Mouse (Mus musculus) adrenal gland (tissue): ENCODE data around the gene Bmx.

Experiments
- intact Hi-C: fragments of 180-260 bp; cut with DNase I; formaldehyde crosslinking; loops from one replicate; pipeline ENCODE4 v1.15.1; 2025
- long read RNA-seq, 2 experiments: library from polyadenylated mRNA; unstranded; transcript quantifications; one replicate each; pipeline ENCODE4 v2.0.0; 2020; ENCODE audit warnings: borderline replicate concordance in 1 of 2; ENCODE audit not compliant: insufficient replicate concordance in 1 of 2

Bmx gene
- long read RNA-seq, experiment 1 = 0 reads
- long read RNA-seq, experiment 2 = 0 reads

GRCm38 (mm10) chrX:164258057-164258456 is at the start of gene Bmx:
Gene Bmx, minus strand, starts transcription at chrX:164258193.
- intact Hi-C loops = no loop called here

- intact Hi-C loops = loop anchor here (10.0 kb wide), 1 partner anchor 69 kb away; the partner anchor contains the start of gene Vegfd
Measured at GRCm38 (mm10) chrX:164306250-164306649, 48.3 kb upstream of the Bmx start.

DNA sequence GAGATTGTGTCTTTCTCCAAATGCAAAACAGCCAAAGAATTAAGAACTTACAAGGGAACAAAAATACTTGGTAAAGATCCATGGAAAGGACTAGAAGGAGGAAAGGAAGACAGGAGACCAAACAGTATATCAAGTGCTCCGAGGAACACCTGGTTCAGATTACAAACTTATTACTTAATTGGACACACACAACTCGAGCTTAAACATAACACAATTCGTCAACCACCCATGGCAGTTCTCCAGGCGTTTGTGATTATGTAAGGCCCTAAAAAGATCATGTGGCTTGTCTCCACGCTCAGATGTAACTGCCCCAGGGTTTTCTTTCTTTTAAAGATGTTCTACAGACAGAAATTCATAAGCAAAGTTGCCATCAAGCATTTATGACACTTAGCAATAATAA is 33.2 kb upstream of the Bmx start:
- intact Hi-C loops = no loop called here

DNA sequence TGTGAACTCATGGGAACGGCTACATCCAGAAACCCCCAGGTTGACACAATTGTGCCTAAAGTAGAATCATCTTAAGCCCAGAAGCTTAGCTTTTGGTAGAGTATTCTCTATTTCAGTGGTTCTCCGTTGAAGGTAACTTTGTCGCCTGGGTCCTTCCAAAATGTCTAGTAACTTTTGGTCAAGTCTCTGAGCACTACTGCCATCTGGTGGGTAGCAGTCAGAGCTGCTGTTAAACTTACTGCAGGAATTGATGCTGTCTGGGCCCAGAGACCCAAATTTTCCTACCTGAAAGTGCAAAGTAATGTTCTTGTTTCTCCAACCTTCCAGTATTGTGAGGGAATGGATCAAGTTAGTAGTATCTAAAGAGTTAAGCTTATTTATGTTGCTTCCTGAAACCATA is 29.1 kb upstream of the Bmx start:
- intact Hi-C loops = loop anchor here (5.0 kb wide), 2 partner anchors 105 to 110 kb away; no protein-coding TSS in a partner anchor

DNA sequence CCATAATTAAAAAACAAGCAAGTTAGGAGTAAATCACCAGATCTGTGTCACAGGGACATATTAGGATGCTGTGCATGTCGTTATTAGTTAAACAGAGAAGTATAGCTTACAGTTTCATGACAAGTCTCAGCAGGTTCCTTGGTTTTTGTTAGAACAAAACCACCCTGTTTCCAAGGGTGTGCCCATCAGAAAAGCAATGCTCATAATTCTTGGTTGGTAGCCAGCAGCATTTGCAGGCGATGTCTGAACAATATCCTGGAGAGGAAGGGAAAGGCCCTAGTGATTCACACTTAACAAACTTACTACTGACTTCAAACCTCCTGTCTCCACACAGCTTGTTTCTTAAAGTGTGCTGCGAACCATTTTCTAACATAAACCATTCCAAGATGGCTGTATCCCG is 25.8 kb upstream of the Bmx start:
- intact Hi-C loops = no loop called here

DNA sequence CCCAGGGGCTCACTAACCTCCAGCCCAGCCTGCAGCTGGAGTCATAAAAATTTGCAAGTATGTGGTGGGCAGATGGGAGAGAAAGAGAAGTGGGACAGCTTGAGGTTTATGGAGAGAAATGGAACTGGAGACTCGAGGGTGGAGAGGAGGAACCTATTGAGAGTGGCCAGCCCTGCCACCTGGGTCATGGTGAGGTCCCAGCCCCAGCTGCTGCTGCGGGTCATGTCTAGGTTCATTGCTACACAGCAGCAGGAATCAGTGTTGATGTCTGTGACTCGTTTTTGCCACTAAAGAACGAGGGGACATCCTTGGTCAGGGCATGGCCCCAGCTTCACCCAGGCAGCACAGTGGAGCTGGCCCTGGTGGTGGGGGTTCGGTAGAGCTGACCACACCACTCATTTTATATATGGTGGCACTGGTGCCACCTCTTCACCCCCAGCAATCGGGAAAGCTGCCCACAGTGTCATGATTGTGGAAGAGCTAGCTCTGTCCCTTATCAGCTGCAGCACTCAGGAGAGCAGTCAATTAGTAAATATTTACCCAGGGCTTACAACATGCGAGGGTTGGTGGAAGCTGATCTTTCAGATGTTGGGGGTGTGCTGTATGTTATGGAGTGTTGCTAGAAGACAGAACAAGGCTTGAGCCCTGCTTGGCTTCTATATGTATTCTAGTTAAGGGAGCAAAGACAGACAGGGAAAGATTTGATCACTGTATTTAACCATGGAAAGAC is 23.1 kb upstream of the Bmx start:
- intact Hi-C loops = no loop called here

GRCm38 (mm10) chrX:164275536-164275935 is 17.5 kb upstream of the Bmx start:
- intact Hi-C loops = no loop called here

- intact Hi-C loops = no loop called here
Measured at GRCm38 (mm10) chrX:164270603-164271002, 12.6 kb upstream of the Bmx start.

DNA sequence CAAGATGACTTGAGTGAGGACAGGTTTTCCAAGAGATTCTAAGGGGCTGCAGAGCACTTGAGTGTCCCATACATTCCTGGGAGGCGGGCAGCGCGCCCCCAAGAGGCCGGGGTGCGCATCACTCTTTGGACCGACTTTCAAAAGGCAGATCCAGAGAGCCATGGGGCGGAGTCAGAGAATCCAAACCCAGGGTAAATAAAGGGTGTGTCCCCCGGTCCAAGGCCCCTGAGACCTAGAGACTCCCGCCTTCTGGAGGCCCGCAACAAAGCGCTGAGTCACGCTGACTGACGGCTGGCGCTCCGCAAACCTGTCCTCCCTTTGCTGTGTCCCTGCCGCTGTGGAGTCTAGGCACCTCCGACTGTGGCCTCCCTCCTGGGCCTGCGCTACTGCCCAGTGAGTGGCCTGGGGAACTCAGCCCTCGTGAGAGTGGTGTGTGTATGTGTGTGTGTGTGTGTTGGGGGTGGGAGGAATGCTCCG is 11.3 kb upstream of the Bmx start, which contains the start of gene Pir:
Gene Pir (plus strand): TSS at position 87 of the 477 bp plus-strand sequence.
- intact Hi-C loops = no loop called here

- intact Hi-C loops = no loop called here
Measured at GRCm38 (mm10) chrX:164264861-164265260, 6.9 kb upstream of the Bmx start.

- intact Hi-C loops = no loop called here
Measured at GRCm38 (mm10) chrX:164262286-164262685, 4.3 kb upstream of the Bmx start.

DNA sequence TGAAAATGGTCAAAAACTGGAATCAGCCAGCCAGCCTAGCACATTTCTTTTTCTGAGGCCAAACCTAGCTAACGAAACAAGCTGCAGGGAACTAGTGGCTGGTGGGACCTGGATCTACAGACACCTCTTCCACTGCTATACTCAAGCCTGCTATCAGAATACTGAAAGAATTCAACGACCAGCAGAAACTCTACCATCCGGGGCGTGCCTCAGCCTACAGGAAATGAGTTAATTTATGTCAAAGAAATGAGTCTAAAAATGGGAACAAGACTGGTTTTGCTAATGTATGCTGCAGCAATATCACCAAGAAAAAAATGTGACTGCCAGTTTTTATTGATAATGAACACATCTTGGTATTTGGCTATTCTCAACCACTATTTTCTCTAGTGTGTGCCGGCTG is 669 bp upstream of the Bmx start:
- intact Hi-C loops = no loop called here

GRCm38 (mm10) chrX:164256527-164256926 is 1.5 kb downstream of the Bmx start:
- intact Hi-C loops = no loop called here

GRCm38 (mm10) chrX:164246722-164247121 is 11.3 kb downstream of the Bmx start:
- intact Hi-C loops = no loop called here

- intact Hi-C loops = no loop called here
Measured at GRCm38 (mm10) chrX:164245714-164246113, 12.3 kb downstream of the Bmx start.

DNA sequence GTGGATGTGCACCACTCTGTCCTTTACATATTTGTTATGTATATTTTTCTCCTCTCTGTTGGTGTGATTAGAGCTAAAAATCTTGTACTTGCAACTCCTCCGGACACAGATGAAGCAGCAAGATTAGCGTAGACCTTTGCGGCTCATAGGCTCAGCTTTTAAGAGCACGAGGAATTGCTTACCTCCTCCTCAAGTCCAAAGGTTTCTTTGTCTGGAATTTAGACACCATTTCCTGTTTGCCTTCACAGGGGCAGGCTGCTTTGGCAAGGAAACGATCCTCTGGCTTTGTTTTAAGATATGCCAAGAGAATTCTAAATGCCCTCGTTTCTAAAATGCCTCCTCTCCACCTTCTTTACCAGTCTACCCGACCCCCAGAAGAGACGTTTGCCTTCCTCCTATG is 24.6 kb downstream of the Bmx start:
- intact Hi-C loops = no loop called here

DNA sequence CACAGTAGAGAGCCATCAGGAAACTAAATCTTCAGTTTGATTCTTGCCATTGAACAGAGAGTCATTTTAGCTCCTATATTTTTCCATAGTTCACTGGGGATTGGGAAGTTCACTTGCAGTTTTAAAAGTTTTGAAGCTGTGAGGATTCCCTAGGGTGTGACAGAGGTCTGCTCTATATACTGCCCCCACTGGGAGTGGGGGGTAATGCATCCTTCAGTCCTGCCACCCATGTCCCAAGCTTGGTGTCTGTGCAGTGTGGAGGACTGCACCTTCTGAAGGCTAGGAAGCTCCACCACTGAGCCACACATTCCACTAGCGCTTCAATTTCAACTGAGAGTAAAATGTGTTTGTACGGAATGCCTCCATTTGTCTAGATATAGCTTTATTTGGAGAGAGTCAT is 36.0 kb downstream of the Bmx start:
- intact Hi-C loops = no loop called here

- intact Hi-C loops = no loop called here
Measured at GRCm38 (mm10) chrX:164200547-164200946, 57.4 kb downstream of the Bmx start.

- intact Hi-C loops = no loop called here
Measured at GRCm38 (mm10) chrX:164197679-164198078, 60.3 kb downstream of the Bmx start.

- intact Hi-C loops = no loop called here
Measured at GRCm38 (mm10) chrX:164189880-164190279, 68.1 kb downstream of the Bmx start.

GRCm38 (mm10) chrX:164183844-164184243 is 74.1 kb downstream of the Bmx start:
- intact Hi-C loops = loop anchor here (2.0 to 5.0 kb wide), 3 partner anchors 103 to 265 kb away; no protein-coding TSS in a partner anchor

DNA sequence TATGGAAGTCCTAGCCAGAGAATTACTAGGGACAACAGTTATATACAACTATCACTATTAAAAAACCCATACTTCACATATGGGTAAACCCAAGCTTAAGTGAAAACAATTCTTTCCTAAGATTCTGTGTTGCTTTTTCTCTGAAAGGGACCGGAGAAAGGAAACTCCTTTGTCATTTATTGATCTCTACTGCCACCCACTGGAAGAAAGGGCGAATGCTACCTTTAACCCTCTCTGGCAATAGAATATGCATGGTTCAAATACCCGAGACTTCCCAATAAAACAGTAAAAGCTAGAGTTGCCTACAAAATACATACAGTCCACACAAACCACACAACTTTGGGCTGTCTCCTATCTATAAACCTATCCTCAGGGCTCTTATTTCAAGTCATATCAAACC is 78.2 kb downstream of the Bmx start:
- intact Hi-C loops = loop anchor here (5.0 kb wide), 3 partner anchors 77 to 218 kb away; no protein-coding TSS in a partner anchor

- intact Hi-C loops = loop anchor here (5.0 kb wide), 1 partner anchor 77 kb away; no protein-coding TSS in a partner anchor
Measured at GRCm38 (mm10) chrX:164178856-164179255, 79.1 kb downstream of the Bmx start.
